Mouse (Mus musculus): ENCODE data around the gene Cyba. TPM values are rescaled to one million over a fixed set of nuclear protein-coding genes. Genes with fewer than 3 reads are reported as not detected.

Gene Cyba
- total RNA-seq, 2 experiments from 2014 or later: 7.9 TPM

- intact Hi-C loops (cut with DNase I): no loop called here
These were observed 5.1 kb downstream of the Cyba start for GRCm38 (mm10) chr8:122427607-122428006.

GRCm38 (mm10) chr8:122426145-122426544 lies 6.6 kb downstream of the Cyba start:
- no peak for DNase-seq (ENCODE audit: low spot score in 2 of 2)
- intact Hi-C loops (cut with DNase I): no loop called here

More at GRCm38 (mm10) chr8:122427607-122428006, 5.1 kb downstream of the Cyba start:
- no peak for DNase-seq (ENCODE audit: low spot score in 2 of 2)

- intact Hi-C loops (cut with DNase I): no loop called here
- no peak for DNase-seq (ENCODE audit: low spot score in 2 of 2)
These were observed 9.1 kb downstream of the Cyba start for GRCm38 (mm10) chr8:122423659-122424058.

GRCm38 (mm10) chr8:122423217-122423616 lies 9.5 kb downstream of the Cyba start:
- intact Hi-C loops (cut with DNase I): no loop called here

GRCm38 (mm10) chr8:122421376-122422070 lies 11.2 kb downstream of the Cyba start, which contains the start of gene Il17c:
TSS of gene Il17c (plus strand) at chr8:122422020.
- intact Hi-C loops (cut with DNase I): no loop called here
- DNase-seq (ENCODE audit: low spot score in 2 of 2): no peak

More at GRCm38 (mm10) chr8:122423217-122423616, 9.5 kb downstream of the Cyba start:
- DNase-seq (ENCODE audit: low spot score in 2 of 2): no peak

GRCm38 (mm10) chr8:122419881-122420555 lies 12.7 kb downstream of the Cyba start:
- peak; percentile 64 to 69 for DNase-seq (ENCODE audit: low spot score in 2 of 2)

GRCm38 (mm10) chr8:122415554-122415953 lies 17.2 kb downstream of the Cyba start:
- DNase-seq (ENCODE audit: low spot score in 2 of 2): no peak
- intact Hi-C loops (cut with DNase I): no loop called here

More at GRCm38 (mm10) chr8:122419881-122420555, 12.7 kb downstream of the Cyba start:
- intact Hi-C loops (cut with DNase I): no loop called here

- DNase-seq (ENCODE audit: low spot score in 2 of 2): no peak
- intact Hi-C loops (cut with DNase I): no loop called here
These were observed 18.4 kb downstream of the Cyba start for GRCm38 (mm10) chr8:122414311-122414710.

- DNase-seq (ENCODE audit: low spot score in 2 of 2): no peak
- intact Hi-C loops (cut with DNase I): no loop called here
These were observed 25.1 kb downstream of the Cyba start for GRCm38 (mm10) chr8:122407678-122408077.

- intact Hi-C loops (cut with DNase I): no loop called here
- no peak for DNase-seq (ENCODE audit: low spot score in 2 of 2)
These were observed 27.5 kb downstream of the Cyba start for GRCm38 (mm10) chr8:122405146-122405805.

- no peak for DNase-seq (ENCODE audit: low spot score in 2 of 2)
- intact Hi-C loops (cut with DNase I): no loop called here
These were observed 34.5 kb downstream of the Cyba start for GRCm38 (mm10) chr8:122398186-122398585.

- no peak for DNase-seq (ENCODE audit: low spot score in 2 of 2)
- intact Hi-C loops (cut with DNase I): no loop called here
These were observed 37.4 kb downstream of the Cyba start for GRCm38 (mm10) chr8:122395291-122395690.

- DNase-seq (ENCODE audit: low spot score in 2 of 2): no peak
- intact Hi-C loops (cut with DNase I): no loop called here
These were observed 39.0 kb downstream of the Cyba start for GRCm38 (mm10) chr8:122393717-122394116.

- intact Hi-C loops (cut with DNase I): no loop called here
These were observed 42.0 kb downstream of the Cyba start for GRCm38 (mm10) chr8:122390758-122391157.

GRCm38 (mm10) chr8:122389357-122389756 lies 43.4 kb downstream of the Cyba start:
- no peak for DNase-seq (ENCODE audit: low spot score in 2 of 2)
- intact Hi-C loops (cut with DNase I): no loop called here

More at GRCm38 (mm10) chr8:122390758-122391157, 42.0 kb downstream of the Cyba start:
- DNase-seq (ENCODE audit: low spot score in 2 of 2): no peak

- intact Hi-C loops (cut with DNase I): no loop called here
- no peak for DNase-seq (ENCODE audit: low spot score in 2 of 2)
These were observed 49.7 kb downstream of the Cyba start for GRCm38 (mm10) chr8:122383039-122383438.

GRCm38 (mm10) chr8:122376365-122377231 lies 56.1 kb downstream of the Cyba start, which contains the start of gene Zc3h18:
TSS of gene Zc3h18 (plus strand) at chr8:122376609.
- DNase-seq (ENCODE audit: low spot score in 2 of 2): peak; percentile 100
- intact Hi-C loops (cut with DNase I): loop anchor here (2.0 kb wide), 2 partner anchors 66 to 100 kb away; partner anchors contain the start of genes Ctu2, Mvd and Rnf166

- intact Hi-C loops (cut with DNase I): loop anchor here (2.0 kb wide), 2 partner anchors 67 to 101 kb away; partner anchors contain the start of genes Ctu2, Mvd and Rnf166
- no peak for DNase-seq (ENCODE audit: low spot score in 2 of 2)
These were observed 56.9 kb downstream of the Cyba start for GRCm38 (mm10) chr8:122375751-122376364.

GRCm38 (mm10) chr8:122375320-122375719 lies 57.4 kb downstream of the Cyba start:
- no peak for DNase-seq (ENCODE audit: low spot score in 2 of 2)

More at GRCm38 (mm10) chr8:122375320-122375719, 57.4 kb downstream of the Cyba start:
- intact Hi-C loops (cut with DNase I): no loop called here

All from left cerebral cortex, postnatal 36 days (tissue).